Mouse (Mus musculus) megakaryocyte, embryonic 14.5 days (primary cell): Measurements from ENCODE around the gene Sept9.

Experiments used
- FLI1 ChIP-seq: IDR thresholded peaks from 2 replicates; pipeline ENCODE4 v1.6.1; 2012; ENCODE audit warnings: low read length, inconsistent platforms, mixed read lengths
- GATA1 ChIP-seq: IDR thresholded peaks from 3 replicates; pipeline ENCODE4 v1.6.1; 2012; ENCODE audit warnings: mixed read lengths, low read length, inconsistent platforms, borderline replicate concordance

DNA sequence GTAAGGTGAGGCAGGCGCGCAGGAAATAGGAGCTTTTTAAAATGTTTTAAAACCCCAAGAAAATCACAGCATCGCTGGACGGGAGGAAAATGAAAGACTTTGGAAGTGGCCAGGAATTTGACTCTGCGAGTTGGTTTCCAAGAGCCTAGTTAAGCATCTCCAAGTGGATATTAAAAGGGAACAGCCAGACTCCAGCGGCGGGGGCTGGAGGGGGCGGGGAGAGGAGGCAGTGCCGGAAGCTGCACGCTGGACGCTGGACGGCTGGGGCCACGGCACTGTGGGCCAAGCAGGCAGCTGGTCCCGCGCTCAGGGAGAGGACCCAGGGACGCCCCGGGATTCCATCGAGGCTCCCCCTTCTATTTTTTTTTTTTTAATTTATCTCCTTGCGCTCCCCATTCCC, 32.6 kb downstream of the Sept9 start:
- TF ChIP-seq GATA1, result no peak
- no peak for TF ChIP-seq FLI1
